Comparison of ENCODE assay signal across 8 mouse cellular contexts in genomic region chr11:70525184-70525678, GRCm38 (mm10). TPM values are rescaled to one million over a fixed set of nuclear protein-coding genes. Genes with fewer than 3 reads are reported as not detected.
DNase-seq lines count a peak whose midpoint lies in the region; ATAC-seq and TF ChIP-seq lines count a peak whose summit lies in the region.

Psmb6 (plus strand) TSS chr11:70525367.

- H3K27ac ChIP-seq in gastrocnemius, adult 2 months: peak within 1 kb of the TSS; percentile 90
- peak within 1 kb of the TSS; percentile 62 for H3K27ac ChIP-seq in hindbrain, postnatal 0 days
- H3K27ac ChIP-seq in left cerebral cortex, adult 2 months: peak within 1 kb of the TSS; percentile 67

- H3K4me1 ChIP-seq in hindbrain, postnatal 0 days (ENCODE audit: insufficient read depth, low read length): peaks cover 6% of the 10 kb centered on the region; the same call in 1 of the 2 replicates

- intact Hi-C loops in gastrocnemius, adult 2 months (cut with DNase I): no loop called here
- intact Hi-C loops in left cerebral cortex, adult 2 months (cut with DNase I): loop anchor here (2.0 kb wide), 1 partner anchor 38 kb away; the partner anchor contains the start of gene Mink1

- peak within 1 kb of the TSS; percentile 76 for H3K4me2 ChIP-seq in hindbrain, postnatal 0 days (ENCODE audit: low read depth, low read length)

- DNase-seq in ZHBTc4 (ENCODE audit: low read depth, low spot score): peak; percentile 98
- DNase-seq in gastrocnemius, adult 2 months: peak; percentile 91
- DNase-seq in hindbrain, postnatal 0 days (ENCODE audit: low spot score): peak; percentile 97
- DNase-seq in left cerebral cortex, adult 2 months (ENCODE audit: extremely low spot score in 1 of 2, low spot score in 2 of 2): peak; percentile 87 to 92
- DNase-seq in right cerebral cortex, adult 2 months (ENCODE audit: low spot score in 2 of 2): peak; percentile 95
- DNase-seq in urinary bladder, postnatal 14 days (ENCODE audit: low spot score): peak; percentile 92

- H3K9me3 ChIP-seq in hindbrain, postnatal 0 days (ENCODE audit: low read length): no peaks in the 10 kb centered on the region

- H3K36me3 ChIP-seq in hindbrain, postnatal 0 days (ENCODE audit: insufficient read depth, low read length): peaks cover 11% of the 10 kb centered on the region; the same call in 1 of the 2 replicates

- WGBS in hindbrain, postnatal 0 days: under 1% methylated on average over 25 of the region's 26 CpGs

- peak; percentile 99 for ATAC-seq in common myeloid progenitor, adult 5-6 weeks (replicated peaks; ENCODE audit: low read depth, poor library complexity, severe bottlenecking)
- peak; percentile 96 for ATAC-seq in hindbrain, postnatal 0 days
- peak; percentile 100 for ATAC-seq in megakaryocyte, adult 5-6 weeks (ENCODE audit: poor library complexity, severe bottlenecking)

- H3K9ac ChIP-seq in hindbrain, postnatal 0 days (replicated peaks; ENCODE audit: low read length): peak within 1 kb of the TSS; percentile 62

- no peaks in the 10 kb centered on the region for H3K27me3 ChIP-seq in hindbrain, postnatal 0 days (ENCODE audit: insufficient read depth, low read length)

- peak within 1 kb of the TSS; percentile 87 for H3K4me3 ChIP-seq in gastrocnemius, adult 2 months
- peak within 1 kb of the TSS; percentile 59 for H3K4me3 ChIP-seq in hindbrain, postnatal 0 days (ENCODE audit: low read length)
- H3K4me3 ChIP-seq in left cerebral cortex, adult 2 months: peak within 1 kb of the TSS; percentile 73

- no peak for TF ChIP-seq CTCF in gastrocnemius, adult 2 months (IDR thresholded peaks at IDR 0.05)
- TF ChIP-seq CTCF in hindbrain, postnatal 0 days (IDR thresholded peaks at IDR 0.05; ENCODE audit: low read depth): no peak
- TF ChIP-seq CTCF in left cerebral cortex, adult 2 months (IDR thresholded peaks at IDR 0.05): no peak

RNA-seq across cellular contexts. Expression of gene Psmb6, which starts in this region (rescaled TPM):
- total RNA-seq in common myeloid progenitor, adult 5-6 weeks (2017): 218 and 223 TPM in 2 replicates
- total RNA-seq in gastrocnemius, adult 2 months (2021): 100 to 1,000 TPM; 229 to 241 TPM
- total RNA-seq in hindbrain, postnatal 0 days (2014; rRNA removed): 409 and 504 TPM in 2 replicates
- 829 and 887 TPM in 2 replicates for polyA plus RNA-seq in hindbrain, postnatal 0 days (2015; fragmentation: Nextera tagmentation; extraction: Ambion mirVana)
- total RNA-seq in left cerebral cortex, adult 2 months (2021): 100 to 1,000 TPM; 164 to 169 TPM
- 112 and 144 TPM in 2 replicates for total RNA-seq in megakaryocyte, adult 5-6 weeks (2015)
- 182 and 211 TPM in 2 replicates for total RNA-seq in megakaryocyte, adult 5-6 weeks (2017)

Comparison
In these comparisons a context has a peak if more than half of its experiments do, and no peak if none do; other contexts are left out.
1. Peak in every context shown above with its lines: DNase-seq, ATAC-seq, H3K4me3 ChIP-seq and H3K27ac ChIP-seq.